Mouse (Mus musculus): ENCODE data around the gene Prr15l. TPM values are rescaled to one million over a fixed set of nuclear protein-coding genes. Genes with fewer than 3 reads are reported as not detected.

Prr15l gene
- polyA plus RNA-seq, 1 experiment from 2014 or later: 0.68 TPM

DNA sequence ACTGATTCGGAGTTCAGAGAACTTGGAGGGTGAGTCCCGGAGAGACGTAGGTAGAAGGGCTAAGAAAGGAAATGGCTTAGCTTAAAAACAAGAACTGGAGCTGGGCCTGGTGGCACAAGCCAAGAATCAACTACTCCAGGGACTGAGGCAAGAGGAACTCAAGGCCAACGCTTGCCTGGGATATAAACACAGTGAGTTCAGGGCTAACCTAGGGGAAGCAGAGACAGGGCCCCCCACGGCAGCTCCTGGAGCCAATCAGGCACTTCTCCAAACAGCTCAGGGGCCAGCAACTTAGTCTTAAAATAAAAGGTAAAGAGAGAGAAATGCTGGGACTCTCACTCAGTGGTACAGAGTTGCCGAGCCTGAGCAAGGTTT, 10.5 kb downstream of the Prr15l start:
- peaks cover 5% of the 10 kb centered on the region; the same call in 1 of the 2 replicates for H3K27me3 ChIP-seq
- H3K4me3 ChIP-seq: no peak overlapping the region
- H3K27ac ChIP-seq (replicated peaks): no peak overlapping the region
- no peaks in the 10 kb centered on the region for H3K36me3 ChIP-seq
- peaks cover 9% of the 10 kb centered on the region; the same call in 1 of the 2 replicates for H3K4me1 ChIP-seq
- H3K4me2 ChIP-seq (replicated peaks): no peak overlapping the region
- no peak for ATAC-seq (ENCODE audit: low FRiP score, low read depth)
- no peak overlapping the region for H3K9ac ChIP-seq (replicated peaks)
- WGBS: 89% methylated on average over 6 of the region's 6 CpGs
- no peaks in the 10 kb centered on the region for H3K9me3 ChIP-seq

DNA sequence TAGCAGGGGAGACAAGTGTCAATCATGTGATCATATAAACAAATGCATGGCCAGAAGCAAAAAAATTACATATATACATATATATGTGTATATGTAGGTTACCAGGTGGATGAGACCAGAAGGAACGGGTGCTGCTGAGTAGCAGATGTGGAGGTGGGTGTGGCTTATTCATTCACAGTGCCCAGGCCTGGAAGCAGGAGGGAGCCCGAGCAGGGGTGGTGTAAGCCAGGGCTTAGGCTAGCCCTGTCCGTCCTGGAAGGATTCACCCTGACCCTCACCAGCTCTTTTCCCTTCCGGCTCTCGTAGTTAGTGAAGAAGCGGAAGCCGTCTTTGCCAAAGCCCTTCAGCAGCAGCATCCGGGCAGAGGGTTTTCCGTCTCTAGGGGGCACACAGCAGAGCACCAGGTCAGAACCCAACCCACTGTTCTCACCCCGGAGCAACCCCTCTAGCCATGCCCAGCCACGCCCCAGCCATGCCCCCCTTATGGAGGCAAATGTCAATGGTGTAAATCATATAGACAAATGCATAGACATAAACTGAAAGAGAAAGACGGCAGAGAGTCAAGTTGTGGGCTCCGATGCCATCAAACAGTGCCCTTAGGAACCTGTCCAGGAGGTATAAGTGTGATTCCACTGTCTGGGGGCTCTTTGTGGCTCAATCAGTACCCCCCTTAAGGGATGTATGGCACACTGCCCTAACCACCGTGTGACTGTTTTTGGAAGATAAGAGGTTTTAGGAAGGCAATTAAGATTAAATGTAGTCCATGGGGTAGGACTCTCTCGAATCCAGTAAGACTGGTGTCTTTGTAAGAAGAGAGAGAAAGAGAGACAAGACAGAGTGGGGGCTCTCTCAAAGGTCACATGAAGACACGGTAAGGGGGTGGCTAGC, 12.9 kb downstream of the Prr15l start:
- Histone ChIP-seq H3K27ac (replicated peaks) (no peak overlapping the region), H3K9me3 (no peaks in the 10 kb centered on the region), H3K4me3 (no peak overlapping the region), H3K9ac (replicated peaks) (no peak overlapping the region), H3K4me2 (replicated peaks) (no peak overlapping the region), H3K36me3 (no peaks in the 10 kb centered on the region), H3K4me1 (peaks cover 14% of the 10 kb centered on the region), H3K27me3 (peaks cover 15% of the 10 kb centered on the region)
- ATAC-seq (ENCODE audit: low FRiP score, low read depth): no peak
- 77% methylated on average over 16 of the region's 16 CpGs for WGBS

DNA sequence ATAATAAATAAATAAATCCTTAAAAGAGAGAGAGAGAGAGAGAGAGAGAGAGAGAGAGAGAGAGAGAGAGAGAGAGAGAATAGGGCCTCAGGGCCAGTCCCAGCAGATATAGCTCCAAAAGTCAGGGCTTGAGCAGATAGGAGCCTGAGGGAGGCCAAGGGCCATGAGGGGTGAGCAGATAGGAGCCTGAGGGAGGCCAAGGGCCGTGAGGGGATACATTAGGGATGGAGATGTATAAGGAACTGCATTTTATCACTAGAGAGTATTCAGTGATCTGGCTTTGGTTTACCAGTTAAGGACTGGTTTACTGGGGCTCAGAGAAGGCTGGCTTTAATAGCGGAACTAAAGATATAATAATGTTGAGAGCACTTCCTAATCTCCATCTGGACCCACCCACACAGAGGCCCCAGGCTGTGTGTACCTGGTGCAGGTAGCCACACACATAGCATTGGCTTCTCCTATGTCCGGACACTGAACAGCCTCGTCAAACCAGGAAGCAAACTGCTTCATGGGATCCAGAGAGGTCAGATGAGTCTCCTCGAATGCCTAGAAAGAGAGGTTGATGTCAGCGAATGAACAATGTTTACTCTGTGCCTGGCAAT, 14.2 kb downstream of the Prr15l start:
- Histone ChIP-seq H3K4me3 (no peak overlapping the region), H3K4me1 (peaks cover 14% of the 10 kb centered on the region), H3K27ac (replicated peaks) (no peak overlapping the region), H3K36me3 (no peaks in the 10 kb centered on the region), H3K4me2 (replicated peaks) (no peak overlapping the region), H3K9me3 (no peaks in the 10 kb centered on the region), H3K9ac (replicated peaks) (no peak overlapping the region), H3K27me3 (peaks cover 15% of the 10 kb centered on the region)
- 80% methylated on average over 6 of the region's 6 CpGs for WGBS
- ATAC-seq (ENCODE audit: low FRiP score, low read depth): no peak

DNA sequence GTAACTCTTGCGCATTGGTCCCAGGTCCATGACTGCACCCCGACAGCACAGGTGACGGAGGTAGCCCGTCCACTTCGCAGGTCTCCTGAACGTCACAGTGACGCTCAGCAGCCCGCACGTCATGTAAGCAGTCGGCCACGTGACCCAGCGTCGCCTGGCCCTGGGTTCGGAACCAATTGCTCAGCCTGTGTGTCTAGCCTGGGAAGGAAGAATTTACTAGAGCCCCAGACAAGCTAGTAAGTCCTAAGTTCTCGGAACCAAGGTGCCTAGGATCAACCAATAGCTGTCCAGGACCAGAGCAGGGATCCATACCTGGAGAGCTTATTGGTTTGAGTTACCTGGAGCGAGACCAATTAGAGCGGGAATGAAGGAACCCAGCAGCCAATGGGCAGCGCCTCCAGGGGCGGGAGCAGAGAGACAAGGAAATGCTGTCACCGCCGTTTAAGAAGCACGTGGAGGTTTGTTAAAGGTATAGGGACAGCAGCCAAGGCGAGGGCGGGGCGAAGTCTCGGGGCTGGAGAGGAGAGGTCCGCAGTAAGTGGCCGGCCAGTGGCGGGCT, 15.9 kb downstream of the Prr15l start, which contains the start of gene Pnpo:
TSS of gene Pnpo (minus strand) at position 241 of the 559 bp plus-strand sequence.
- Histone ChIP-seq H3K27me3 (peaks cover 15% of the 10 kb centered on the region), H3K36me3 (no peaks in the 10 kb centered on the region), H3K4me3 (peak within 1 kb of the TSS; percentile 52), H3K4me2 (replicated peaks) (peak within 1 kb of the TSS; percentile 87), H3K9ac (replicated peaks) (peak within 1 kb of the TSS; percentile 55; the same call in 1 of the 2 replicates), H3K27ac (replicated peaks) (no peak within 1 kb of the TSS), H3K4me1 (peaks cover 14% of the 10 kb centered on the region), H3K9me3 (no peaks in the 10 kb centered on the region)
- WGBS: 1% methylated on average over 29 of the region's 29 CpGs
- ATAC-seq (ENCODE audit: low FRiP score, low read depth): peak; percentile 97

DNA sequence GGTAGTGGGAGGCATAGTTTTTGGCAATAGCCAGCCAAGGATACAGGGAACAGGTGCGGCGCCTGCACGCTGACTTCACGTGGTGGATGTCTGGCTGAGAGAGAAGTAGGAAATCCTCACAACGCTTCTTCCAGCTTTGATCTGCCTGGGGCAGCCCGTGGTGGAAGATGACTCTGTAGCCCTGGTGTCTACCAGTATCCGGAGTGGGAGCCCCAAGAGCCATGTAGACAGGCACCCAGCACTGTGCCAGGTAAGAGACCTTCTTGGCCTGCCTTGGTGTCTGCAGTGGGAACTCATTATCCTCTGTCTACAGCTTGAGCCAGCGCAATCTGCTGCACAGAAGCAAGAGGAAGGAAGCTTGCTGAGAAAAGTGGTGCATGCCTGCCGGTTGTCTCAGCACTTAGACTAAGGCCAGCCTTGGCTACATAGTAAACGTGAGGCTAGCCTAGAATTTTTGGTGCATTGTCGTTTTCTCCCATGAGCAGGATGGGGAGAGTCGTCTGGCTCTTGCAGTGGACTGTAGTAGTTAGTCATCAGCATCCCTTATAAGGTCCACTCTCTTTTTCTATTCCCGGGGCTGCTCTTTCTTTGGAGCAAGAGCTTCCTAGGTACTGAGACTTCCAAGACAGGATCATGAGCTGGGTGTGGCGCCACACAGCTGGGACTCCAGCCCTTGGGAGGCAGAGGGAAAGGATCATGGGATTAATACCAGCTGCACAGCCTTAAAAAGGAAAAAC, 17.1 kb downstream of the Prr15l start:
- H3K9ac ChIP-seq (replicated peaks): no peak overlapping the region
- ATAC-seq (ENCODE audit: low FRiP score, low read depth): no peak
- H3K4me2 ChIP-seq (replicated peaks): peak overlapping the region; percentile 87
- 0 out of 2 replicates have a peak, but pooled peaks cover under 1% of the 10 kb centered on the region for H3K36me3 ChIP-seq
- WGBS: 87% methylated on average over 14 of the region's 14 CpGs
- peaks cover 15% of the 10 kb centered on the region for H3K27me3 ChIP-seq
- H3K4me1 ChIP-seq: peaks cover 14% of the 10 kb centered on the region
- peak overlapping the region; percentile 52 for H3K4me3 ChIP-seq
- no peaks in the 10 kb centered on the region for H3K9me3 ChIP-seq
- H3K27ac ChIP-seq (replicated peaks): no peak overlapping the region

DNA sequence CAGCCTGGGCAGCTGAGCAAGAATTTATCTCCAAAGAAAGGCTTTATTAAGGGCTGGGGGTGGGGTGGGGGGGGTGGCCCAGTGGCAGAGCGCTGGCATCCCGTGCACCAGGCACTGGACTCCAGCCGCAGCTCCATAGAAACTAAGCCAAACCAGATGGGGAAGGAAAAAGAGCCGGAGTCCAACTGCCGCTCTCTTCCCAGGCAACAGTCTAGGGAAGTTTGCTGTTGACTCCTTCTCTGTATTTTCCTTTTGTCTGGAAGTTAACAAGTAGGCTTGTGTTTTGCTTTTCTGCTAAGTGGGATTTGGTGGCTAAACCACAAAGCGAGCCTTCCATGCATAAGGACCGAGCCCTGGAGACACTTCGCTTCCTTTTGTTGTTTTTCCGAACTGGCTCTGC, 18.6 kb downstream of the Prr15l start:
- Histone ChIP-seq H3K9me3 (no peaks in the 10 kb centered on the region), H3K27me3 (peaks cover 15% of the 10 kb centered on the region), H3K4me3 (no peak overlapping the region), H3K4me1 (peaks cover 14% of the 10 kb centered on the region), H3K9ac (replicated peaks) (no peak overlapping the region), H3K27ac (replicated peaks) (peak overlapping the region; percentile 25; the same call in 1 of the 2 replicates), H3K4me2 (replicated peaks) (0 out of 2 replicates have a peak overlapping the region, but pooled peaks have one; percentile 9), H3K36me3 (peaks cover 15% of the 10 kb centered on the region)
- ATAC-seq (ENCODE audit: low FRiP score, low read depth): no peak
- 69% methylated on average over 9 of the region's 9 CpGs for WGBS

DNA sequence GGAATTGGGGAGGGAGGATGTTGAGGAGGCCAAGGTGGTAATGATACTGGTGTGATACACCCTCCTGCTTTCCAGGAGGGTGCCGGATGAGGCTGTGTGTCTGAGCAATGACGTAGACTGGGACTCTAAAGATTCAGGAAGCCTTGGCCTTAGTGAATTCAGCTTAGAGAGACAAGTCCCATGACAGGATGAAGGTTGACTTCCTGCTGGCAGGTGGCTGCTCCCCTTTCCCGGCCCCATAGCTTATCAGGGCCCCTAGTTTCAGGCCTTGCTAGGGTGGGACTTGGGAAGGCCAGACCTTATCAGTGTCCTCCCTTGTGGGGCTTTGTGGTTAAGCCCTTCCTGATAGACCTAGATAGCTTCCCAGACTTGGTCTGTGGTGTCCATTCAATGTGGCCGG, 19.9 kb downstream of the Prr15l start:
- Histone ChIP-seq H3K4me1 (peaks cover 14% of the 10 kb centered on the region), H3K4me2 (replicated peaks) (no peak overlapping the region), H3K36me3 (peaks cover 28% of the 10 kb centered on the region), H3K27me3 (peaks cover 11% of the 10 kb centered on the region), H3K4me3 (no peak overlapping the region), H3K27ac (replicated peaks) (no peak overlapping the region), H3K9me3 (no peaks in the 10 kb centered on the region), H3K9ac (replicated peaks) (no peak overlapping the region)
- ATAC-seq (ENCODE audit: low FRiP score, low read depth): no peak
- 93% methylated on average over 4 of the region's 4 CpGs for WGBS

DNA sequence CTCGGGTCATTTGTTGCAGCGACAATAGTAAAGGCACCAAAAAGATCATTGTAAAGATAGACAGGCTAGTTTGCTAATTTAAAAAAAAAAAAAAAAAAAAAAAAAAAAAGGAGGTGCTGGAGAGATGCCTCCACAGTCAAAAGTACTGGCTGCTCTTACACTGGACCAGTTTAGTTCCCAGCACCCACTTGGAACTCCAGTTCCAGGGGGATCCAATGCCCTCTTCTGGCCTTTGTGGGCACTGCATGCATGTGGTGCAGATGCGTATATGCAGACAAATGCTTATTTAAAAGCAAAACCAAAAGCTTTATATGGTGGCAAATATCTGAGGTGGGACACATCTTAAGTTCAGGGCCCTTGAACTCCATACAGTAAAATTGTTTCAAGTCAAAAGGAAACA, 22.9 kb downstream of the Prr15l start:
- Histone ChIP-seq H3K4me1 (no peaks in the 10 kb centered on the region), H3K36me3 (peaks cover 56% of the 10 kb centered on the region), H3K9ac (replicated peaks) (no peak overlapping the region), H3K27me3 (no peaks in the 10 kb centered on the region), H3K4me3 (no peak overlapping the region), H3K4me2 (replicated peaks) (no peak overlapping the region), H3K9me3 (no peaks in the 10 kb centered on the region), H3K27ac (replicated peaks) (no peak overlapping the region)
- no peak for ATAC-seq (ENCODE audit: low FRiP score, low read depth)
- WGBS: 97% methylated on average over 3 of the region's 3 CpGs

DNA sequence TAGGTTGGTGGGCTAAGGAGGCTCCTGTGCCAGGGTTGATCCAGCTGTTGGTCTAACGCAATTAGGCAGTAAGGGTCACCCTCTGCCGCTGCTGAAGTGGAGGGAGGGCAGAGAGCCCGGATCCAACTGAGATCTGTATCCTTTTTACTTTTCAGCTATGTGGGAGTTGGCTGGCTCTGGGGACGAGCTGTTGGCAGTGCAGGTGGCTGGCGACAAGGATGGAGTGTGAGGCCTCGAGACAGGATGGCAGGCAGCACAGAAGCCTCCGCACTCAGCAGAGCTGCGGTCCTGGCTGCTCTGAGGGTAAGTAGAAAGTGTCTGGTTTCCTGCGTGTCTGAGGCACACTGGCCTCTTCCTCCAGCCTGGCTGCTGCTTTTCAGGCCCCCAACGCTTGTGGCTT, 24.5 kb downstream of the Prr15l start:
- Histone ChIP-seq H3K9me3 (no peaks in the 10 kb centered on the region), H3K9ac (replicated peaks) (no peak overlapping the region), H3K27ac (replicated peaks) (no peak overlapping the region), H3K4me3 (no peak overlapping the region), H3K4me2 (replicated peaks) (no peak overlapping the region), H3K4me1 (no peaks in the 10 kb centered on the region), H3K27me3 (no peaks in the 10 kb centered on the region), H3K36me3 (peaks cover 72% of the 10 kb centered on the region)
- ATAC-seq (ENCODE audit: low FRiP score, low read depth): no peak
- 89% methylated on average over 10 of the region's 10 CpGs for WGBS

DNA sequence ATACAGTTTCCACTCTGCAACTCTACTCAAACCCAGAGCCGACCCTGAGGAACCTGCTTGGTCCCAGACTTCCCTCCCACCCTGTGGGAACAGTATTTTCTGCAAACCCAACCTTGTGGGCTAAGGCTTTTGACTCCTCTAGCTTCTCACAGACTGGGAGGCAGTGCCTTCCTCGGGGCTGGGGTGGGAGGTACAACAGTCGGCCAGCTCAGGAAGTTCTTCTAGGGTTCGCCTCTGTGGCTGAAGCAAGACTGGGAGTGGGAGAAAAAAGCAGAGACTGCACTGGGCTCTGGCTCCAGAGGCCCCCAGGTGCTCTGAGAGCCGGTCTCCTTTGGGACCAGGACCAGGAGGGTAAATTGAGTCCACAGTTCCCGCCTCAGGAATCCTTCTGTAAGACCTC, 25.0 kb downstream of the Prr15l start:
- Histone ChIP-seq H3K9me3 (no peaks in the 10 kb centered on the region), H3K27me3 (no peaks in the 10 kb centered on the region), H3K27ac (replicated peaks) (no peak overlapping the region), H3K4me2 (replicated peaks) (no peak overlapping the region), H3K9ac (replicated peaks) (no peak overlapping the region), H3K4me1 (no peaks in the 10 kb centered on the region), H3K4me3 (no peak overlapping the region), H3K36me3 (peaks cover 77% of the 10 kb centered on the region)
- 80% methylated on average over 6 of the region's 6 CpGs for WGBS
- ATAC-seq (ENCODE audit: low FRiP score, low read depth): no peak

DNA sequence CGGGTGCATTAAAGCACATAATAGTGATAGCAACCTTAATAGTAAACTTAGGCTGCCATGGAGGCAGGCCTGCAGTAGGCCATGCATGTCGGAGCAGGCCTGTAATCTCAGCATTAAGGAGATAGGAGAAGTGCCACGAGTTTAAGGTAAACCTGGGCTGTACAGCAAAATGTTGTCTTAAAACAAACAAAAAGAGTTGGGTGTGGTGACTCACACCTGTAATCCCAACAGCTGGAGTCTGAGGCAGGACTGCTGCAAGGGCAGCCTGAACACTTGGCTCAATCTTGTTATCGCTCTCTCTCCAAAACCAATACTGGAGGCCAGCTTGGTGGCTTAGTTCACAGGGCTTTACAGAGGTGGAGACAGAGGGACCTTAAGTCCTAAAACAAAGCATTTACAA, 27.2 kb downstream of the Prr15l start:
- peaks cover 94% of the 10 kb centered on the region for H3K36me3 ChIP-seq

More for the DNA sequence above, 27.2 kb downstream of the Prr15l start:
- Histone ChIP-seq H3K27ac (replicated peaks) (no peak overlapping the region), H3K9ac (replicated peaks) (no peak overlapping the region), H3K4me2 (replicated peaks) (no peak overlapping the region), H3K27me3 (no peaks in the 10 kb centered on the region), H3K4me1 (no peaks in the 10 kb centered on the region), H3K4me3 (no peak overlapping the region), H3K9me3 (no peaks in the 10 kb centered on the region)
- no peak for ATAC-seq (ENCODE audit: low FRiP score, low read depth)
- 94% methylated on average over 4 of the region's 4 CpGs for WGBS

All from midbrain, embryonic 12.5 days (tissue).